Mouse (Mus musculus) kidney, adult 2 months (tissue): ENCODE measurements around the gene Mmd2. TPM values are rescaled to one million over a fixed set of nuclear protein-coding genes. Genes with fewer than 3 reads are reported as not detected.

Experiments
- DNase-seq: peaks from one replicate; pipeline ENCODE4 v3.0.0; 2021
- H3K27ac ChIP-seq: fragments of 200-500 bp; 2 replicates; pipeline ENCODE4 v1.5.1; 2012; ENCODE audit warnings: low read depth, low read length, control low read depth, inconsistent platforms; ENCODE audit not compliant: insufficient read depth
- H3K27me3 ChIP-seq: fragments of 200-500 bp; replicated peaks from 2 replicates; pipeline ENCODE4 v1.6.1; 2012; ENCODE audit warnings: mild to moderate bottlenecking, moderate library complexity, low read length, inconsistent platforms; ENCODE audit not compliant: control insufficient read depth, insufficient read depth
- H3K36me3 ChIP-seq: fragments of 200-500 bp; 2 replicates; pipeline ENCODE4 v1.6.1; 2012; ENCODE audit warnings: mild to moderate bottlenecking, moderate library complexity, low read length, inconsistent platforms; ENCODE audit not compliant: control insufficient read depth, insufficient read depth
- H3K4me1 ChIP-seq: fragments of 200-500 bp; 2 replicates; pipeline ENCODE4 v1.6.1; 2011; ENCODE audit warnings: low read length; ENCODE audit not compliant: control insufficient read depth, insufficient read depth
- H3K4me3 ChIP-seq: fragments of 200-500 bp; 2 replicates; pipeline ENCODE4 v1.5.1; 2011; ENCODE audit warnings: mild to moderate bottlenecking, low read depth, low read length, control low read depth; ENCODE audit not compliant: insufficient read depth
- CTCF ChIP-seq: fragments of 200-500 bp; conservative IDR thresholded peaks from 2 replicates; pipeline ENCODE4 v1.5.1; 2011; ENCODE audit warnings: low read depth, mild to moderate bottlenecking, control low read depth, low read length, moderate library complexity, mixed read lengths; ENCODE audit not compliant: insufficient read depth, insufficient read length
- POLR2A ChIP-seq: fragments of 200-500 bp; IDR thresholded peaks from one replicate; pipeline ENCODE4 v1.6.1; 2011; ENCODE audit warnings: low read depth, low read length, control low read depth
- WGBS: fragments of 180-500 bp; shearing (Covaris S2); methylation state at CpG from one replicate; pipeline ENCODE4 v1.1.7; 2018; 5-methylcytosine and 5-hydroxymethylcytosine counted together
- polyA plus RNA-seq: library from polyadenylated mRNA; depleted of rRNA; stranded (reverse); fragments of >200 nt; gene quantifications from 2 replicates; pipeline ENCODE4 v1.2.3, GENCODE M21; 2012; rRNA removed

Mmd2 gene
- polyA plus RNA-seq: 1.5 and 1.8 TPM in 2 replicates

GRCm38 (mm10) chr5:142608259-142608988, at the start of gene Mmd2:
Gene Mmd2 (minus strand): TSS chr5:142608800.
- H3K27me3 ChIP-seq: peaks cover 3% of the 10 kb centered on the region; the same call in 1 of the 2 replicates
- no peak within 1 kb of the TSS for H3K27ac ChIP-seq
- H3K4me1 ChIP-seq: no peaks in the 10 kb centered on the region
- DNase-seq: no peak
- no peak for TF ChIP-seq CTCF
- no peak for TF ChIP-seq POLR2A
- no peaks in the 10 kb centered on the region for H3K36me3 ChIP-seq
- H3K4me3 ChIP-seq: no peak within 1 kb of the TSS
- 4% methylated on average over 42 of the region's 42 CpGs for WGBS

GRCm38 (mm10) chr5:142652266-142652665, 43.7 kb upstream of the Mmd2 start:
- no peaks in the 10 kb centered on the region for H3K27me3 ChIP-seq
- DNase-seq: peak; percentile 45
- WGBS: 63% methylated on average over 4 of the region's 4 CpGs
- H3K36me3 ChIP-seq: no peaks in the 10 kb centered on the region
- no peak for TF ChIP-seq POLR2A
- TF ChIP-seq CTCF: no peak
- H3K4me3 ChIP-seq: no peak overlapping the region
- H3K4me1 ChIP-seq: peaks cover 10% of the 10 kb centered on the region
- H3K27ac ChIP-seq: no peak overlapping the region

- no peaks in the 10 kb centered on the region for H3K27me3 ChIP-seq
- H3K4me3 ChIP-seq: no peak overlapping the region
- no peak for DNase-seq
- 75% methylated on average over 6 of the region's 6 CpGs for WGBS
- peaks cover 10% of the 10 kb centered on the region for H3K4me1 ChIP-seq
- no peaks in the 10 kb centered on the region for H3K36me3 ChIP-seq
- H3K27ac ChIP-seq: no peak overlapping the region
- TF ChIP-seq POLR2A (no peak), CTCF (no peak)
Measured at GRCm38 (mm10) chr5:142650794-142651497, 42.3 kb upstream of the Mmd2 start.

GRCm38 (mm10) chr5:142650390-142650789, 41.8 kb upstream of the Mmd2 start:
- H3K4me3 ChIP-seq: no peak overlapping the region
- no peaks in the 10 kb centered on the region for H3K27me3 ChIP-seq
- no peak overlapping the region for H3K27ac ChIP-seq
- 76% methylated on average over 3 of the region's 3 CpGs for WGBS
- TF ChIP-seq CTCF: no peak
- no peak for TF ChIP-seq POLR2A
- no peaks in the 10 kb centered on the region for H3K36me3 ChIP-seq
- H3K4me1 ChIP-seq: peaks cover 10% of the 10 kb centered on the region
- no peak for DNase-seq

GRCm38 (mm10) chr5:142649460-142650050, 41.0 kb upstream of the Mmd2 start:
- DNase-seq: peak; percentile 64
- no peak overlapping the region for H3K27ac ChIP-seq
- no peak overlapping the region for H3K4me3 ChIP-seq
- no peaks in the 10 kb centered on the region for H3K27me3 ChIP-seq
- no peaks in the 10 kb centered on the region for H3K36me3 ChIP-seq
- 73% methylated on average over 4 of the region's 4 CpGs for WGBS
- TF ChIP-seq POLR2A (no peak), CTCF (no peak)
- H3K4me1 ChIP-seq: peaks cover 10% of the 10 kb centered on the region

GRCm38 (mm10) chr5:142648162-142648561, 39.6 kb upstream of the Mmd2 start:
- Histone ChIP-seq H3K4me1 (peaks cover 10% of the 10 kb centered on the region), H3K27me3 (no peaks in the 10 kb centered on the region), H3K4me3 (no peak overlapping the region), H3K36me3 (no peaks in the 10 kb centered on the region), H3K27ac (no peak overlapping the region)
- TF ChIP-seq CTCF: no peak
- TF ChIP-seq POLR2A: no peak
- WGBS: 92% methylated on average over 7 of the region's 7 CpGs
- DNase-seq: no peak
